Mouse (Mus musculus): Measurements from ENCODE around the gene Slc36a1.

Slc36a1 gene

DNA sequence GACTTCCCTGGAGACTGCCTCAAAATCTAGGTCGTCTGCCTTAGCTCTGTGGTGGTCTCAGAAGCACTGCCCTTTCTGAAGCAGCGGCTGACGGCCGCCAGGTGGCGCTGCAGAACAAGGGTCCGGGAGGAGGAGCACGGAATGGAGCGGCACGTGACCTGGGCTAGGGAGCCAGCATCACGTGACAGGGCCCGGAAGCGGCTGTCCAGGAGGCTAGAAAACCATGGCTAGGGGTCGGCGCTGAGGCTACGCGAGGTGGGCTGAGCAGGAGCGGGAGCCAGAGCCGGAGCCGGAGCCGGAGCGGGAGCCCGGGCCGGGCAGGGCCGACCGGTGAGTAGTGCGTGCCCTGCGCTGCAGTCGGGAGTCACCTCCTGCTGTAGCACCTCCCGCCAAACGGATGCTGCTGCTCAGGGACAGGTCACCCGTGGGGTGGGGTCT lies at the start of gene Slc36a1:
Slc36a1 (plus strand) TSS at position 192 of the 438 bp plus-strand sequence.
- peak; percentile 90 to 93 for DNase-seq (ENCODE audit: low spot score in 2 of 2)

- peak; percentile 15 to 43 for DNase-seq (ENCODE audit: low spot score in 2 of 2)
Observed at GRCm38 (mm10) chr11:55154398-55155069, 49.6 kb upstream of the Slc36a1 start.

- peak; percentile 86 to 88 for DNase-seq (ENCODE audit: low spot score in 2 of 2)
Observed at GRCm38 (mm10) chr11:55155070-55155421, 49.1 kb upstream of the Slc36a1 start.

- DNase-seq (ENCODE audit: low spot score in 2 of 2), result peak; percentile 84 to 87
Observed at GRCm38 (mm10) chr11:55158785-55159359, 45.3 kb upstream of the Slc36a1 start.

GRCm38 (mm10) chr11:55162670-55163069 lies 41.5 kb upstream of the Slc36a1 start:
- DNase-seq (ENCODE audit: low spot score in 2 of 2), result peak; percentile 47 to 51

- DNase-seq (ENCODE audit: low spot score in 2 of 2), result peak; percentile 16 to 29
Observed at GRCm38 (mm10) chr11:55164723-55165122, 39.4 kb upstream of the Slc36a1 start.

- DNase-seq (ENCODE audit: low spot score in 2 of 2), result no peak
Observed at GRCm38 (mm10) chr11:55165748-55166147, 38.4 kb upstream of the Slc36a1 start.

DNA sequence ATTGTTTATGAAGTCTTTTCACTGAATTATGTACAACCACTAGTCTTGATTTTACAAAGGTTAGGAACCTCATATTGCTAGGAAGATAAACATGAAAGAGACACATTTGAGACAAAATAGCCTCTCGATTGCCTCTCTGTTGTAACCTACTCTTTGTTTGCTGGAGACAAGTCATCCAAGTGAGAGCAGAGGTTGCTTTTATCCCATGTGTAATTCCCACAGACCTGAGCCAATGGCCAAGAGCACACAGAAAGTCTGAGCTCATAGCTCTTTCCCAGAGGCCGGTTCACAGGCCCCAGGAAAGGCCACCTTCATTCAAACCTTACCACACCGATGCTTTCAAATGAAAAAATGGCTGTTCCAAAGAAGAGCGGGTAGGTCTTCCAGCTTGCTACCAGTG lies 35.6 kb upstream of the Slc36a1 start:
- no peak for DNase-seq (ENCODE audit: low spot score in 2 of 2)

DNA sequence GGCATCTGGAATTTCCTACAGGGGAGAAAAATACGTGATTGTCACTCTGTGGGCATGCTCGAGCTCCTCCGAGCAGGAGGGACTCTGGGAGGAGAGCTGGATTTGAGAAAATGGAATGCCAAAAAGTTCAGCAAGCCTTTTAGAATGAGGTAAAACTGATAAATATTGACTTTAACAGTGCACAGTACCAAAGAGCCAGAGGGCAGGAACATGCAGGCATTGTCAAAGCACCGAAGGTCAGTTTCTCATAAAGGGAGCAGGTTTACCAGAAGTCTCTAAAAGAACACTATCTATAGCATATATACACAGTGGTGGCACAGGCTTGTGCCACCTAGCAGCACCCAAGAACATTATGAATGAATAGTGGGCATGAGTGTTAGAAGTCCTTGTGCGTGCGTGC lies 35.2 kb upstream of the Slc36a1 start:
- no peak for DNase-seq (ENCODE audit: low spot score in 2 of 2)

- no peak for DNase-seq (ENCODE audit: low spot score in 2 of 2)
Observed at GRCm38 (mm10) chr11:55170501-55170900, 33.6 kb upstream of the Slc36a1 start.

DNA sequence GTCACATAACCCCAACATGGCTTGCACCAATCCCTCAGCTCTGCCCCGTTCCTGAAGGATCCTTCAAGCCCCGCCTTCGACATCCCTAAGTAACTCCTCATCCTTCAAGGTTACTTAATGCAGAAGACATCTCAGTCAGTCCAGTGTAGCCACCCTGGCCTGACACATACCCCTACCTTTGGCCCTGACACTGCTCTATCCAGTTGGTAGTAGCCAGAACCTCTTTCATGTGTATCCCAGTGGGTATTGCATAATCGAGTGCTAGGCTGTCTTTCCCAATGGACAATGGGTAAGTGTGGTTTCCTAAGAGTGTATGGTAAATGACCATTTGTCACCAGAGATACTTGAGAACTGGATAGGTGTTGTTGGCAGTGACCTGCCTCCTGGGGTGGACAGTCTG lies 25.3 kb upstream of the Slc36a1 start:
- no peak for DNase-seq (ENCODE audit: low spot score in 2 of 2)

DNA sequence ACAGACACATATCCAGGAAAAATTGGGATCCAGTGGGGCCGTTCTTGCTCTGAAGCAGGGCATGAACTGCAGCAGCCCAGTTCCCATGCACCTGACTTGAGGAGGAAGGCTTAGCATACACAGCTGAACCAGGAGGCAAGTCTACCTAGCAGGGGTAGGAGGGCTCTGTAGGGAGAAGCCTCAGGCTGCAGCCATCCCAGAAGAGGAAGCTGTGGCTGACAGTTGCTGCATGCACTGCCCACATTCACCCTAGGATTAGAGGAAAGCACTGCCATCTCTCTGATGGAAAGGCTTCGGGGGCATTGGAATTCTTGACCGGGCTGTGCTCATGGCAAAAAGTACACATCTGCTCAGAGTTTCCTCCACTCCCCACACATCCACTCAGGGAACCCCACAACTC lies 24.3 kb upstream of the Slc36a1 start:
- DNase-seq (ENCODE audit: low spot score in 2 of 2), result no peak

- DNase-seq (ENCODE audit: low spot score in 2 of 2), result no peak
Observed at GRCm38 (mm10) chr11:55183124-55183523, 21.0 kb upstream of the Slc36a1 start.

DNA sequence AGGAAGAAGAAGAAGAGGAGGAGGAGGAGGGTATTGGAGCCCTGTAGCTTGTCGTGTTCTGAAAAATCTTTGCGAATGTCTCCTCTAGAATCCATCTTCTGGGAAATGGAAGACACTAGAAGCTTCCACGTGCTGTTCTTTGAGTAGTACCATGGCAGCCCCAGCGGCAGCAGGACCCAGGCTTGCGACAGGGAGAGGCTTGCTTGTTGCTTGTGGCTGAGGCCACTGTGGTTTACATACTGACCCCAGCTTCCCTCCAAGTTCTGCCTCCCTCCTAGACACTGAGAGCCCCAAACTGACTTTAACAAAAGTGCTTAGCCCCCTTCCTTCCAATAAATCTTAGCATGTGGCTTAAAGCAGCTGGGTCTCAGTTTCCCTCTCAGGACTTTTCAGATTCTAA lies 19.9 kb upstream of the Slc36a1 start:
- DNase-seq (ENCODE audit: low spot score in 2 of 2), result no peak

- no peak for DNase-seq (ENCODE audit: low spot score in 2 of 2)
Observed at GRCm38 (mm10) chr11:55184733-55185291, 19.3 kb upstream of the Slc36a1 start, which contains the start of gene Slc36a2. TSS of gene Slc36a2 (minus strand) at chr11:55185077.

GRCm38 (mm10) chr11:55187292-55187691 lies 16.9 kb upstream of the Slc36a1 start:
- DNase-seq (ENCODE audit: low spot score in 2 of 2), result no peak

DNA sequence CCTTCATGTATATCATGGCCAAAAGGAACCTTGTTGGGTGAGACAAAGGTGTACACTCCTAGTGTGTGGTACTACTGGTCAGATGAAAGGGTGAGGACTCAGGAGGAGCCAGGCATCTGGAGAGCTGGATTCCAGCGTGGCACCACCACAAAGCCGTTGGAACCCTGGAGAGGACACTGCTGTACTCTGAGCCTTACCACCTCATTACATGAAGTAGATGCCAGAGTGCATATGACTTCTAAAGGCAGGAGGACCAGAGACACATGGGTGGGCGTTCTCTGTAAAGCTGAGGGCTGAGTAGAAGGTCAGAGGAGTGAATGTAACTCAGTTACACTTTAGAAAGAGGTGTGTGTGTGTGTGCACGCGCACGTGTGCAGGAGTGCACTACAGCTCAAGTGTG lies 16.4 kb upstream of the Slc36a1 start:
- DNase-seq (ENCODE audit: low spot score in 2 of 2), result no peak

- DNase-seq (ENCODE audit: low spot score in 2 of 2), result no peak
Observed at GRCm38 (mm10) chr11:55190216-55190615, 13.9 kb upstream of the Slc36a1 start.

- DNase-seq (ENCODE audit: low spot score in 2 of 2), result no peak
Observed at GRCm38 (mm10) chr11:55197086-55197485, 7.1 kb upstream of the Slc36a1 start.

DNA sequence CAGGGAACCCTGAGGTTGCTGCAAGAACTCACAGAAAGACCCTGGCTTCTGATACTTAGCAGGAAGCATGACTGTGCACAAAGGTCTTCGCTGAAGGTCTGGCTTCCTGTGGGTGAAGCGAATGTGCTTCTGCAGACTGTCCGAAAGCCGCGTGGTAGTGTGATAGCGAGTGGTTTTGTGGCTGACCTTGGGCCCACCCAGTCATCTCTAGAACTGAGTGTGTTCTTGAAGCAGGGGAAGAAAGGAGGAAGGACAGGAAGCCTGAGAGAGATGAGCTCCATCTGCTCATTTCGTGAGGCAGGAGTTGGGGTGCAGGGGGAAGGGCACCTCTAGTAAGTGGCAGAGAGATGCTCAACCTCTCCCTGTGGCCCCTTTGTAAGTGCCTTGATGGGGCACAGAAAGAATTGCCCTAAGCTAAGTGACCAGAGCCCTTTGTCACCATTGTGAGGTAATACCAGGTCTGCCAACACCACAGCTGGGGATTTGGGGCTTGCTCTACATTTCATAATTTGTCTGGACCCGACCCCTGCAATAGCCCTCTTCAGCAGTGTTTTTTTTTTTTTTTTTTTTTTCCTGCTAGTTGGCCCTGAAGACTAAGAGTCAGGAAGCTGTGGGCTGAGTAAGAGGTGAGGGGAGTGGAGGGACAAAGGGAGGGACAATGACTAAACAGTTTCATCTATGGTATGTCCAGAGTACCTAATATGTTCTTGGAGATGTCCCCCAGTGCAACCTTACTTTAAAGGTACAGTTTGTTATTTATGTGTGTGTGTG lies 6.2 kb upstream of the Slc36a1 start:
- DNase-seq (ENCODE audit: low spot score in 2 of 2), result peak; percentile 6 to 19

DNA sequence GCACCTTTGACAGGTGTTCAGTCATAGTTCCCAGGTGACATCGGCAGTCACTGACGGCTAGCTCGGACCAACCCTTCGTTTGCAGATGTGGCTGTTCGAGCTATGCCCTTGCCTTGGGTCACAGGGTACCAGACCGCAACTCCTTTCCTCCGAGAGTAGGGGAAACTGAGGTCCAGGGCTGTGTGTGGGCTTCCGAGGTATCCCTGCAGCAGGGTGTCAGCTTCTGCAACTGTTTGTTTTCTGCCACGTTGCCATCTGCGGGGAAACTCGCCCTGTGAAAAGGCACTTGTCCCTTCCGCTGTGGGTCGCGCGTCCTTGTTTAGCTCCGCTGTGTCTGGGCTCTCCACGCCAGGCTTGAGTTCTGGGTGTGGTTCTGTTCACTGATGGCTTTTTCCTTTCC lies 452 bp downstream of the Slc36a1 start:
- no peak for DNase-seq (ENCODE audit: low spot score in 2 of 2)

DNA sequence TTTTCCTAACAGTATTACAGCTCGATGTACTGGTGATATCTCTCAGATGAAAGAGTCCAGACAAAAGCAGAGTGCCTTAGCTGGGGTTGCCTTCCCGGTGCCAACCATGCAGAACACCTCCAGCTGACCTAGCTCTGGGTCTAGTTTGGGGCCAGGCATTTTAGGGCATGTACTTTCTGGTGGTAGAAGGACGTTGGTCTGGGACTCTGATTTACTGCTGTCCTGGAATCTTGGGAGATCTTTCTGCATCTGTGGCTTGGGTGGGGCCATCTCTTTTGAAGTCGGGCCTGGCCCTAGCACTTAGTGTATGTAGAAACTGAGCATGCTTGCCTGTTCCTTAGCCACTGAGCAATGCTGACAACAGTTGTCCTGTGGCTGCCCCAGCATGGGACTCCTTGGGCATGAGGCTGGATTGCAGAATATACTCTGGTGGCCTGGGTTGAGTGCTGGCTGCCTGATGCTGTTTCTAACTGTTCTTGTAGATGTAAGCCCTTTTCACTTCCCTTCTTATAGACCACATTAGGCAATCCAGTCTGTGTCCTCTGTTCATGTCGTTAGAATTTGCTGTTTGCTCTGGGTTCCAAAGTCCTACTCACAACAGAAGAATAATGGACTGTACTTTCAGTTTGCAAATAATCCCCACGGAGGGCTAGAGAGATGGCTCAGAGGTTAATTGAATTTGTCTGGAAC lies 4.0 kb downstream of the Slc36a1 start:
- DNase-seq (ENCODE audit: low spot score in 2 of 2), result peak in 1 of 2 experiments; percentile 25

Data from spleen, postnatal 36 days (tissue).